Mouse (Mus musculus): ENCODE measurements around the gene Naa35.

GRCm38 (mm10) chr13:59613868-59614267 is 28.8 kb downstream of the Naa35 start:
- TF ChIP-seq GATA1 (IDR thresholded peaks at IDR 0.05; ENCODE audit: borderline replicate concordance, low read length) (no peak), FLI1 (IDR thresholded peaks at IDR 0.05; ENCODE audit: low read length) (no peak)
